Mouse (Mus musculus): ENCODE measurements around the gene Ier3.

The Ier3 gene

DNA sequence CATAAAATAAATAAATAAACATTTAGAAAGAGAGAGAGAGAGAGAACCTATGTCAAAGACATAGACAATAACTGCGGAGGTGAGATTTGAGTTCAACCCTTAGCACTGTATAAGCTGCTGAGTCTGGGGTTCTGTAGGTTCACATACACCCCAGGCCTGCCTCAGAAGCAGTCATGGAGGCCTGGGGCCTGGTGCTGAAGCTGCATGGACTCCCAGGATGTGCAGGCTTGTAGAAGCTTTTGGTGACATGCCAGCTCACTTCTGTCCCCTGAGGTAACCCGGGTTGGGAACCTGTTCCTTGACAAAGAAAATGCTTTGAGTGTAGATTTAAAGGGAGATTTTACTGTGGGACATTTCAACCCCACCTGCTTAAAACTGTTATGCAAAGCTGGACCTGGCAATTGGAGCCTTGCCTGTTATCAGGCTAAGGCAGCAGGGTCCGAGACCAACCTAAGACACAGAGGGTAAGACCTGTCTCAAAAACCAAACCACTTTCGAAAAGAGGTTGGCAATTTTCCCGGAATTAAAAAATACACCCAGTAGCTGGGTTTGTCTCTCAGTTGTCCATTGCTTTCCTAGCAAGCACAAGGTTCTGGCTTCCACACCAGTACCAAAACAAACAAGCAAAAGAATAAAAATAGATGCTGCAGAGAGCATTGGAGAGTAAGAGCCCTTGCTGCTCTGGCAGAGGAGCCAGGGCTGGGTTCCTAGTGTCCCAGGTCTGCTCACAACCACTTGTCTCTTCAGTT lies 10.4 kb upstream of the Ier3 start:
- DNase-seq (ENCODE audit: low read depth, low spot score), result no peak

DNA sequence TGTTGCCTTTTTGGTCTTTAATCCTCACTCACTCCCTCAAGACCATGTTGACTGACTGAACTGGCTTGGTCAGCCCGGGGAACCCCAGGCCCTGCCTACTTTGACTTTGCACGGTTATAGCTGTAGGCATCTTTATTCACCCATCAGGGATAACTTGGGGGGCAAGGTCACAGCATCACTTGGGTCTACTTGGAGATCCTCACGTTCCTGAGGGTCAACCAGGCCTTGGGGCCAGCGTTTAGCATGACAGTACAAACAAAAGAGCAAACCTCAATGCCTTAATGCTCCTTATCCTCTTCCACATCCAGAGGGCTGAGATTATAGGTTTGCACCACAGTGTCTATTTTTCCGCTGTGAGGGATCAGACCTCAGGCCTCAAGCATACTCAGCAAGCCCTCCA lies 9.2 kb upstream of the Ier3 start:
- DNase-seq (ENCODE audit: low read depth, low spot score), result no peak

DNA sequence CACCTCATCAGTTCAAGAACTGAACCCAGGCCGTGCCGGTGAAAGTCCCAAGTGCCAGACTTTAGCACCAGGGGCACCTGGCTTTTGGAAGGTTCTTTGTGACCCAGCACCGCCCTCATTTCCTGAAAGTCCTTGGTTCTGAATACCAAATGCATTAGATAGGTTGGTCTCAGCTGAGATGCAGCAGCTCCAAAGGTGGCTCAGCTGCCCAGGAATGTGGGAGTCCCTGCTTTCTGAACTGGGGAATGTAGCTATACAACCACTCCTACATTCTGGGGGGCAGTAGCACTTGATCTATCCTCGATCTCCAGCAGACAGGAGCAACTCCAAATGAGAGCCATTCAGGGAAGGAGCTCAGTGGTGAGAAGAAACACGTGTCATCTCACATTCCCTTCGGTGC lies 8.7 kb upstream of the Ier3 start:
- no peak for DNase-seq (ENCODE audit: low read depth, low spot score)

DNA sequence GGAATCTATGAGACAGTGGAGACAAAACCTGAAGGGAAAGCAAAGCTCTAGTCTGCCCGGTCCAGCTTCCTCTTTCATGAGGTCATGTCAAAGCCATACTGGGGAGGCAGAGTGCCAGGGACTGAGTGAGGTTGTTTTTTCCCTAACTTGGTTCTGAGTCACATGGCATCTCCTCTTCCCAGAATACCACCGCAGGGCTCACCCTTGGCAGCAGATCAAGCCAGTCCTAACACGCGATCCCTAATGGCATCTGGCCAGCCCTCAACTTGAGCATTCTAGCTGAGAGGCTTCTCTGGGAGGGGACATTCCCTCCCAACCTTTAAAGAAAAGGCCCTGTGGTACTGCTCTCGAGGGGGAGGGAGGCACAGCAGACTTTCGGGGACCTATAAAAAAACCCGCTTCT lies 8.2 kb upstream of the Ier3 start:
- no peak for DNase-seq (ENCODE audit: low read depth, low spot score)

DNA sequence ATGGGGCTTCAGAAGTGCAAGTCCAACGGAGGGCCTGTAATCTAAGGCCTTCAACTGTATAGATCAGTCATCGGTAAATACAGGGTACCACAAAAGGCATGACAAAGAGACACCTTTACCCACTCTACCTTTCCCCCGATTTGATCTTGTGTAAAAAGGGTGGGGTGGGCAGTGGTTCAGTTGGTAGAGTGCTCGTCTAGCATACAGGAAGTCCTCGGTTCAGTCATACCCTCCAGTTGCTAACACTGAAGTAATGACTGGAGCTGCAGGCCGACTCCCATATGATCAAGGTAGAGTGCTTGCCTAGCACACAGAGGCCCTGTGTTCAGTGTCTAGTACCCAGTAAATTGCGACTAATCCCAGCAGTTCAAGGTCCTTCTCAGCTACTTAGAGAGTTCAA lies 7.8 kb upstream of the Ier3 start:
- DNase-seq (ENCODE audit: low read depth, low spot score), result no peak

DNA sequence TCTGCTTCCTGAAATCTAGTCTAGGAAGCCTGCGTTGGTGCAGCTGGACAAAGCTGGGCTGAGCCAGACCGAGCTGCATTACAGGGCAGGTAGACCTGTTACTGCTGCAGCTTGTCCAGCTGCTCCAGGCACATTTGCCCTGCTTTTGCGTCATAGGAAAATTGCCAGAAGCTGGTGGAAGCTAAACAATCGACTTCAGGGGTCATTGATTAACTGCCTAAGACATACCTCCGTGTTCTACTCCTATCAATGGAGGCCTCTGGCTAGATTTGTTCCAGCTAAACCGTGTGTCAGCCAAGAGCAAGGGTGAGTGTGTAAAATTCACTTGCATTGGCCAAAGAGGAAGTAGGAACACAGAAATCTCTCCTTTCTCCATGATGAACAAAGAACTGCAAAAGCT lies 6.8 kb upstream of the Ier3 start:
- no peak for DNase-seq (ENCODE audit: low read depth, low spot score)

DNA sequence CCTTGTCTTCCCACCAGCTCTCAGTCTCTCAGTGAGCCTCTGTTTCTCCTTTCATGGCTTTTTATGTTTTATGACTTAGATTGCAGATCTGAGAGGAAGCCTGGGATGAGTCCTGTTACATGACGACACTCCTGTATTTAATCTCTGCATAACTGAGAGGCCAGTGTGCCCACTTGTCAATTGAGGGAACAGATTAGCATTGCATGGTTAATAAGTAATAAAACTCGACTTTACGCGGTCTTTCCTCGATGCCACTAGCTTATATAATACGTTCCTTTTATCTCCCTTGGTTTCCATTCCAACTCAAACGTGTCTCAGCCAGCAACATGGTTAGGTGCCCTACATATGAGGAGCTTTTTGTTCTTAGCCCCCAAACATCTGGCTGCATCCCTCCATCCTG lies 5.6 kb upstream of the Ier3 start:
- no peak for DNase-seq (ENCODE audit: low read depth, low spot score)

DNA sequence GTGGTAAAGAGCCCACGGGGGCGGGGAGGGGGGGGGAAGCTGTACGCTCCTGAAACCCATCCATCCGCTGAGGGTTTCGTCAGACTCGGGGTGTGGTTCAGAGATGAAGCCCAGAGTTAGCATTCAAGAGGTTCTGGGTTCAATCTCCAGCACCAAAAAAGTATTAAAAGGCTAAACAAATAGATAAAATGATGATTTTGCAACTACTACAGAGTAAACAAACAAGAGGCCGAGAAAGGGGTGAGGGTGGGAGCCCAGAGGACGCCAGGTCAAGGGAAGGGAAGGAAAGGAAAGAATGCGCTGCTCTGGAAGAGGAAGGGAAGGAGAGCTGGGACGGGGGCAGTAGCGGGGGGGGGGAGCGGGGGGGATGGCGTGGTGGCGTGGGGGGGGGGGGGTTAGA lies 4.8 kb upstream of the Ier3 start:
- no peak for DNase-seq (ENCODE audit: low read depth, low spot score)

DNA sequence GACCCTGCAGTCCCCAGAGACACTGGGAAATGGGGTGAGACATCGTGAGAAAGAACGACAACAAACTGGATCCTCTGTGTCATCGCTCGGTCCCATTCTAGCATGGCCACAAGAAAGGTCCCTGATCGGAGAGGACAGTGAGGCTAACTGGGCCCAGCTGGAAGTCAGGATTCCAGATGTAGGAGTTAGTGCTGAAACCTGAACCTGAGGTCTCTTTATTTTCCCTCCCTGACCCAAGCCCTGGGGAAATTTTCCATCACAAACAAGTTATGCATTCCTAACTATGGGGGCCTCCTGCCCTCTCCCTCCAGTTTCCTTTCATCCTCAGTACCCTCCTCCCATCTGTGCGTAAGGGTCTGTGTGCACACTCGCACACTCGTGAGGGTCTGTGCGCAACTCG lies 4.3 kb upstream of the Ier3 start:
- DNase-seq (ENCODE audit: low read depth, low spot score), result no peak

DNA sequence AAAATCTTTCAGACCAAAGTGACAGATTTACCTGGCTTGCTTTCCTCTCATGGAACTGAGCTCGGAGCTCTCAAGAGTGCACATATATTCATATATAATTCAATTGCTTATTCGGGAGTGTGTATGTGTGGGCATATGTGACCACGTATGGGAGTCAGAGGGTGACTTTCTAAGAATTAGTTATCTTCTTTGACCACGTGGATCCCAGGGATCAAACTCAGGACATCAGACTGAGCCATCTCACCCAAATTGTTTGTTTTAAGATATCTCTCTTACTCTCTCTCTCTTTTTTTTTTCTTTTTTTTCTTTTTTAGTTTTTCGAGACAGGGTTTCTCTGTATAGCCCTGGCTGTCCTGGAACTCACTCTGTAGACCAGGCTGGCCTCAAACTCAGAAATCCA lies 1.4 kb upstream of the Ier3 start:
- DNase-seq (ENCODE audit: low read depth, low spot score), result no peak

DNA sequence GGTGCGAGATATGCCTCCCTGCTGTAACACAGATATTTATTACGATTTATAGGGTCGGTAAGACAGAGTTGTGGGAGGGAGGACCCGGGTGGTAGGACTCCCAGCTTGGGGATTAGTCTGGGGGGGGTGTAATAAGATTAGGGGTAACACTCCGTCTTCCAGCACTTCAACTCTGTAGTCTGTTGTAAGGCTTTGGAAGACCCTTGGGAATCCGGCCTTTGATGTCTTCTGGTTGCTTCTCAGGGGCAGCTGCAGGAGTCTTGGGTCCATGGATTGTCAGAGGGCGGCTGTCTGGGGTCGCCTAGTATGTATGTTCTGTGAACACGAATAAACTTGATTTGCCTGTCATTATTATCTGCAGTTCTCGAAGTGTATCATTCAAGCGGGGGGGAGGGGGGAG lies 1.1 kb downstream of the Ier3 start:
- DNase-seq (ENCODE audit: low read depth, low spot score), result no peak

DNA sequence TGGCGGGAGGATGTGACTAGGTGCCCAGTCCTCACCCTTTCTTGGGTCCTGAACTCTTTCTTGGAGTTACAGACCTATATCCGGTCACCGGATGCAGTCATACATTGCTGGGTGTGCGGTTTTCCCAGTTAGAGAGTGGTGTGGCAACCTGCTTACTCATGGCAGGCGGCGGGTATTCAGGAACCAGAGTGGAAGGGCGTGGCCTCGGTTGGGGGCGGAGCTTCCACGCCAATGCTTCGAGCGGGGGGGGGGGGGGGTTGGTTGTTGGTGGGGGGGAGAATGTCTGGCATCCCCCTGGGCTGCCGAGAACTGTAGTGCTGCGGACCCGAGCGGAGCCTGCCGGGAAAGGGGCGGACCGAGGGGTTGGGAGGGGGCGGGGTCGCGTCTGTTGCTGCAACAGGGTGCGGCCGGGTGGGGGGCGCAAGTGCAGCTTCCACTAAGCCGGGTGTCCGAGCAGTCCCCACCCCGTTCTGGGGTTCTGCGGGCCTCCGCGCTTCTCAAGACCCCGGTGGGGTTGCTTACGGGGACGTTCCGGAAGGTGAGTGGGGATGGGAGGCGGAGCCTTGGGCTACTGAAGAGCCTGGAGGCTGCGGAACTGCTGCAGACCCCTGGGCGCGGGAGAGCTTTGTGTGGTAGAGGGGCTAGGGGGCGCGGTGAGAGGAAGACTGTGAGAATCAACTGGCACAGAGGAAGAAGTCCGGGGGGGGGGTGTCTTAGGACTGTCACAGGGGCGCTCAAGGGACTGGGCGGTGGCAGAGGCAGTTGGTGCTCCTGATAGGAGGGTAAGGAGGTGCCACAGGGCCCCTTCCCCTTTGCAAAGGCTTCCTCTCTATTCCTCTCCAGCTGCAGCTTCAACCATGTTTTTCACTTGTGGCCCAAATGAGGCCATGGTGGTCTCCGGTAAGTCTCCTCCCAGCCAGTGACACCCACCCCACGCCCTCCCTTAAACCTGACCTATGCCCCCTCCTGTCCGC lies 1.8 kb downstream of the Ier3 start, which contains the start of gene Flot1:
Gene Flot1 (plus strand): TSS at position 267 of the 974 bp plus-strand sequence.
- DNase-seq (ENCODE audit: low read depth, low spot score), result peak; percentile 90

DNA sequence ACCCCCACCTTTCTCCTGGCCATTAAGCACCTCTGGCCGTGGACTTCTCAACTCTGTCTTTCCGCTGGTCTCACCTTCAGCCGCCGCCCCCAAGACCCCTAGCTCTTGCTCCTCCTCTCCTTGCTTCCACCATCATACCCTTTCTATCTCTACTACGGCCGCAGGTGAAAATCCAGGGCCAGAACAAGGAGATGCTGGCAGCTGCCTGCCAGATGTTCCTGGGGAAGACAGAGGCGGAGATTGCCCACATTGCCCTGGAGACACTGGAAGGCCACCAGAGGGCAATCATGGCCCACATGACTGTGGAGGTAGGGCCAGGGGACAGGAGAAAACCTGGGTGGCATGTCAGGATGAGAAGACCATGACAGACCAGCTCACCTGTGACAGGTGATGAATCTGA lies 2.9 kb downstream of the Ier3 start:
- DNase-seq (ENCODE audit: low read depth, low spot score), result no peak

DNA sequence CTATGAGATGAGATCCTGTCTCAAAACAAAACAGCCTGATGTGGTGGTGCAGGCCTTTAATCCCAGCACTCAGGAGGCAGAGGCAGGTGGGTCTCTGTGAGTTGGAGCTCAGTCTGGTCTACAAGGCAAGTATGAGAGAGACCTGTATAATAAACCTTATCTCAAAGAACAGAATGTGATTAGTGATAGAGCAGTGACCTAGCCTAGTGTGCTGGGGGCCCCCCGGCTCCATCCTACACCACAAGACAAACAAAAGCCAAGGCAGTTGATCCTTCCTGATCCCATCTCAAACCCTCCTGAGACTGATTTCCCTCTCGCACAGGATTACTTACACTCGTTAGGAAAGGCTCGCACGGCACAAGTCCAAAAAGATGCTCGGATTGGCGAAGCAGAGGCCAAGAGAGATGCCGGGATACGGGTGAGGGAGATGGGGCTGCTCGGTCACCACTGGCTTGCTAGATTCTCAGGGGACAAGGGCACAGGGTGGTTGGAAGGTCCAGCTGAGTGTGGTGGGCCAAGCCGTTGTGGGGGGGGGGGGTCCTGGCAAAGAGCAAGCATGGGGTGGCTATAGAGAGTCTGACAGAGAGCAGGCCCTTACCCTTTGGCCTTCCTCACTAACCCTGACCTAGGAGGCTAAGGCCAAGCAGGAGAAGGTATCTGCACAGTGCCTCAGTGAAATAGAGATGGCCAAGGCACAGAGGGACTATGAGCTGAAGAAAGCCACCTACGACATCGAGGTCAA lies 3.8 kb downstream of the Ier3 start:
- no peak for DNase-seq (ENCODE audit: low read depth, low spot score)

DNA sequence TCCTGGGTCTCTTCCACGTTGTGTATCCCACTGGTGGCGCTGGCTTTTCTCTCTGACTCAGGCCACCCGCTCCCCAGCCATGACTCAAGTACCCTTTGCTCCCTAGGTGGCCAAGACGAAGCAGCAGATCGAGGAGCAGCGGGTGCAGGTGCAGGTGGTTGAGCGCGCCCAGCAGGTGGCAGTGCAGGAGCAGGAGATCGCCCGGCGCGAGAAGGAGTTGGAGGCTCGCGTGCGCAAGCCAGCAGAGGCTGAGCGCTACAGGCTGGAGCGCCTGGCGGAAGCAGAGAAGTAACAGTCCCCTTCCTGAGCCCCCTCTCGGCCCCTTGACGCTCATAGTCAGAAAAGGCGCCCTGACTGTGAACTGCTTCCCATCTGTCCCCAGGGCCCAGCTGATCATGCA lies 8.3 kb downstream of the Ier3 start:
- DNase-seq (ENCODE audit: low read depth, low spot score), result peak; percentile 84

DNA sequence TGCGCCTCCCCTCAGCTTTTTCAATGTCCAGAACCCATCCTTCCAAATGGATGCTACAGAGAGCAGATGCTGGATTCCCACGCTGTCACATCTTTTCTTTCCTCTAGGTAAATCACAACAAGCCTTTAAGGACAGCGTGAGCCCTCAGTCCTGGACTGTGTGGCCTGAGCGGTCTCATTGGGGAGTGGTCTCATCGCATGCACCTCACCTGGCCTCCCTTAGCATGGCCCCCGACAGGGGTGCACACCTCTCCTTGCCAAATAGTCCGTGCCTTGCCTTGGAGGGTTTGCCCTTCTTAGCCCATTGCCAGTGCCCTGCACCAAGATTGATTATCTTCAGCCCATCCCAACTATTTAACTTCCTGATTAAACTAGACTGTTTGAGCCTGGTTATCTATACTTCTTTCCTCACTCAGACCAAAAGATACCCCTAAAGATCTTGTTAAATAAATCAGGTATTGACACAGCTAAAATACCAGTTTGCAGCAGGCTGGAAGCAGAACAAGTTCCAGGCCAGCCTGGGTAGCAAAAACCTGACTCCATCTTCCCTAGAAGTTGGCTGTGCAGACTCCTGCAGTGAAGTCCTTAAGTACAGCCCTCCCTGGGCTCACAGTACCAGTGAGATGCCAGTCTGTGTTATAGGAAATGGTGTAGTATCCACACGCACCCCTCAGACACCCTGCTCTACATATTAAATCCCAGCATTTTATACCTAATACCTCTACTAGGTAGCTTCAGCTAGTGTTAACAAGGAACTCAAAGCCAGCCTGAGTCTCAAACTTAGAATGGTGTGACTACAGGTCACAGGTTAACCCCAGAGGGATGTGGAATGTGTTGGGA lies 11.1 kb downstream of the Ier3 start:
- DNase-seq (ENCODE audit: low read depth, low spot score), result no peak

DNA sequence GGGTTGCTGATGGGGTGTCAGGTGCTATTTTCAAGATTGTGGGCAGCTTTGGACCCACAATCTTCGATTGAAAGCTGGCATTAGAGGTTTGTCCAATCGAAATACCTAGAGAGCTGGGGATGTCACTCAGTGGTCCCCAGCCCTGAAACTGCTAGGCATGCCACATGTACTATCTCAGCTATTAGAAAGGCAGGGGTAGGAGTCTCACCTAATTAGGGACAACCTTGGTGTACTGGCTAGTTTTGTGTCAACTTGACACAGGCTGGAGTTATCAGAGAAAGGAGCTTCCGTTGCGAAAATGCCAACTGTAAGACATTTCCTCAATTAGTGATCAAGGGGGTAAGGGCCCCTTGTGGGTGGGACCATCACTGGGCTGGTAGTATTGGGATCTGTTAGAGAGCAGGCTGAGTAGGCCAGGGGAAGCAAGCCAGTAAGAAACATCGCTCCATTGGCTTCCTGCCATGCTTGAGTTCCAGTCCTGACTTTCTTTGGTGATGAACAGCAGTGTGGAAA lies 11.8 kb downstream of the Ier3 start:
- no peak for DNase-seq (ENCODE audit: low read depth, low spot score)

DNA sequence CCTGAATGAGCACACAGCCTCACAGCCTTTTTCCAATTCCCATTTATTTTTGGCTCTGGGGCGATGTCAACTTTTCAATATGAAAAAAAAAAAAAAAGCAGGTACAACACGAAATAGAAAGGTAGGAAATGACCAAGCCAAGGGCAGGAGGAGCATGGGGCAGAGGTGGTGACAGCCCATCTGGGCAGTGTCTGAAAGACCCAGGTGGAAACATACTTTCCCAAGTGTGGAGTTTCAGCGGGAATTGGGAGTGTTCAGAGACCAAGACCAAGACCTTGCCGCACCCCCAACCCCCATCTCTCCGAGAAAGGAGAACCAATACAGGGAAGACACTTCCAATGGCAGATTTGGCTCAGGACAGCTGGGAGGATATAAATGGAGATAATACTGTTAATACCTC lies 12.4 kb downstream of the Ier3 start:
- no peak for DNase-seq (ENCODE audit: low read depth, low spot score)

DNA sequence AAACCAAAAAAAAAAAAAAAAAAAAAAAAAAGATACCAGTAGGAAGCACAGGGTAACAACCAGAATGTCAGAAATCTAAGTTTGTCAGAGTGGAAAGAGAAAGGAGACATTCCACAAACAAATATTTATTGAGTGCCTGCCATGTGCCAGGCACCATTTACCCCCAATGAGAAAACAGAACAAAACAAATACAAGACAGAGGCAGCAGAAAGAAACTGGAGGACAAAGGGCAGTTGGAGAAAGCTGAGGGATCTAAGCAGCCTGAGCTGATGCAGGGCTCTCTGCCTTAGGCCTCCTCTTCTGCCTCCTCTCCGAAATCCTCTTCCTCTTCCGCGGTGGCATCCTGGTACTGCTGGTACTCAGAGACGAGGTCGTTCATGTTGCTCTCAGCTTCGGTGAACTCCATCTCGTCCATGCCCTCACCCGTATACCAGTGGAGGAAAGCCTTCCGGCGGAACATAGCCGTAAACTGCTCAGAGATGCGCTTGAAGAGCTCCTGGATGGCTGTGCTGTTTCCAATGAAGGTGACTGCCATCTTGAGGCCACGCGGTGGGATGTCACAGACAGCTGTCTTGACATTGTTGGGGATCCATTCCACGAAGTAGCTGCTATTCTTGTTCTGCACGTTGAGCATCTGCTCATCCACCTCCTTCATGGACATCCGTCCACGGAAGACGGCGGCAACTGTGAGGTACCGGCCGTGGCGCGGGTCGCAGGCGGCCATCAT lies 13.4 kb downstream of the Ier3 start:
- no peak for DNase-seq (ENCODE audit: low read depth, low spot score)

DNA sequence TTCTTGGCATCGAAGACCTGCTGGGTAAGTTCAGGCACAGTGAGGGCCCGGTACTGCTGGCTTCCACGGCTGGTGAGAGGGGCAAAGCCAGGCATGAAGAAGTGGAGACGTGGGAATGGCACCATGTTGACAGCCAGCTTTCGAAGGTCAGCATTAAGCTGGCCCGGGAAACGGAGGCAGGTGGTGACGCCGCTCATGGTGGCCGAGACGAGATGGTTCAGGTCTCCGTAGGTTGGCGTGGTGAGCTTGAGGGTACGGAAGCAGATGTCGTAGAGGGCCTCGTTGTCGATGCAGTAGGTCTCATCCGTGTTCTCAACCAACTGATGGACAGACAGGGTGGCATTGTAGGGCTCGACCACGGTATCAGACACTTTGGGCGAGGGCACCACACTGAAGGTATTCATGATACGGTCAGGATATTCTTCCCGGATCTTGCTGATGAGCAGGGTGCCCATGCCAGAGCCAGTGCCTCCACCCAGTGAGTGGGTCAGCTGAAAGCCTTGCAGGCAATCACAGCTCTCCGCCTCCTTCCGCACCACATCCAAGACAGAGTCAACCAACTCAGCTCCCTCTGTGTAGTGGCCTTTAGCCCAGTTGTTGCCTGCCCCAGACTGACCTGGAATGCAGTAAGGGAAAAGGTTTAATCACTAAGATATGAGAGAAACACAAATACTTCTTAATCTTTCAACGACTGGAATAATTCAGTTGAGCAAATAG lies 14.1 kb downstream of the Ier3 start:
- DNase-seq (ENCODE audit: low read depth, low spot score), result no peak
